Mouse (Mus musculus): ENCODE data around the gene Rnase10. TPM values are rescaled to one million over a fixed set of nuclear protein-coding genes. Genes with fewer than 3 reads are reported as not detected.
"Not testable (repeated sequence)": the region's sequence is repeated elsewhere in the genome, so short reads cannot be mapped to it uniquely, and the experiment has no call there.

Rnase10 gene
- under 1 TPM; 0.24 to 0.35 TPM for total RNA-seq (2021)
- long read RNA-seq, experiment 1 = 0 reads
- long read RNA-seq, experiment 2 = 0 reads

GRCm38 (mm10) chr14:51007152-51007801 lies at the start of gene Rnase10:
Rnase10 (plus strand) TSS chr14:51007751.
- no peak for DNase-seq (ENCODE audit: low spot score in 2 of 2)

GRCm38 (mm10) chr14:50958289-50958995 lies 49.1 kb upstream of the Rnase10 start:
- DNase-seq (ENCODE audit: low spot score in 2 of 2) = not testable (repeated sequence)

- no peak for DNase-seq (ENCODE audit: low spot score in 2 of 2)
These were observed 39.2 kb upstream of the Rnase10 start for GRCm38 (mm10) chr14:50968216-50968980.

- DNase-seq (ENCODE audit: low spot score in 2 of 2) = peak; percentile 9 to 21
These were observed 38.5 kb upstream of the Rnase10 start for GRCm38 (mm10) chr14:50969041-50969440.

GRCm38 (mm10) chr14:50969558-50970544 lies 37.7 kb upstream of the Rnase10 start:
- peak; percentile 50 to 81 for DNase-seq (ENCODE audit: low spot score in 2 of 2)

- no peak for DNase-seq (ENCODE audit: low spot score in 2 of 2)
These were observed 36.7 kb upstream of the Rnase10 start for GRCm38 (mm10) chr14:50970822-50971221.

GRCm38 (mm10) chr14:50973054-50973453 lies 34.5 kb upstream of the Rnase10 start:
- DNase-seq (ENCODE audit: low spot score in 2 of 2) = not testable (repeated sequence)

- no peak for DNase-seq (ENCODE audit: low spot score in 2 of 2)
These were observed 33.9 kb upstream of the Rnase10 start for GRCm38 (mm10) chr14:50973700-50974099.

GRCm38 (mm10) chr14:50975001-50975400 lies 32.5 kb upstream of the Rnase10 start:
- no peak for DNase-seq (ENCODE audit: low spot score in 2 of 2)

GRCm38 (mm10) chr14:50976674-50977073 lies 30.9 kb upstream of the Rnase10 start:
- DNase-seq (ENCODE audit: low spot score in 2 of 2) = no peak

- DNase-seq (ENCODE audit: low spot score in 2 of 2) = not testable (repeated sequence)
These were observed 29.1 kb upstream of the Rnase10 start for GRCm38 (mm10) chr14:50978451-50978850.

- no peak for DNase-seq (ENCODE audit: low spot score in 2 of 2)
These were observed 27.9 kb upstream of the Rnase10 start for GRCm38 (mm10) chr14:50979631-50980030.

- no peak for DNase-seq (ENCODE audit: low spot score in 2 of 2)
These were observed 26.3 kb upstream of the Rnase10 start for GRCm38 (mm10) chr14:50981207-50981606.

- DNase-seq (ENCODE audit: low spot score in 2 of 2) = no peak
These were observed 25.7 kb upstream of the Rnase10 start for GRCm38 (mm10) chr14:50981837-50982236.

- DNase-seq (ENCODE audit: low spot score in 2 of 2) = no peak
These were observed 19.9 kb upstream of the Rnase10 start for GRCm38 (mm10) chr14:50987668-50988067.

- no peak for DNase-seq (ENCODE audit: low spot score in 2 of 2)
These were observed 16.5 kb upstream of the Rnase10 start for GRCm38 (mm10) chr14:50991037-50991436.

- DNase-seq (ENCODE audit: low spot score in 2 of 2) = no peak
These were observed 10.5 kb upstream of the Rnase10 start for GRCm38 (mm10) chr14:50997088-50997487.

GRCm38 (mm10) chr14:50997999-50998666 lies 9.4 kb upstream of the Rnase10 start:
- DNase-seq (ENCODE audit: low spot score in 2 of 2) = no peak

GRCm38 (mm10) chr14:51007914-51008713 lies 563 bp downstream of the Rnase10 start:
- DNase-seq (ENCODE audit: low spot score in 2 of 2) = peak; percentile 34 to 59

Data from layer of hippocampus, postnatal 14 days (tissue).